Mouse (Mus musculus) activated CD4-positive, CD25-positive, alpha-beta regulatory T cell, adult 4 months (primary cell): ENCODE measurements around the gene 1500011B03Rik. TPM values are rescaled to one million over a fixed set of nuclear protein-coding genes. Genes with fewer than 3 reads are reported as not detected.

Experiments used
- ATAC-seq: one replicate; pipeline ENCODE4 v1.8.0; 2017
- polyA plus RNA-seq, 2 experiments: library from polyadenylated mRNA; unstranded; fragments of 100-300 nt; shearing (Covaris generic); gene quantifications; one replicate each; pipeline ENCODE4 v1.2.1; 2017

The 1500011B03Rik gene
- polyA plus RNA-seq, 2 experiments from 2014 or later = 52.5 to 64.1 TPM

DNA sequence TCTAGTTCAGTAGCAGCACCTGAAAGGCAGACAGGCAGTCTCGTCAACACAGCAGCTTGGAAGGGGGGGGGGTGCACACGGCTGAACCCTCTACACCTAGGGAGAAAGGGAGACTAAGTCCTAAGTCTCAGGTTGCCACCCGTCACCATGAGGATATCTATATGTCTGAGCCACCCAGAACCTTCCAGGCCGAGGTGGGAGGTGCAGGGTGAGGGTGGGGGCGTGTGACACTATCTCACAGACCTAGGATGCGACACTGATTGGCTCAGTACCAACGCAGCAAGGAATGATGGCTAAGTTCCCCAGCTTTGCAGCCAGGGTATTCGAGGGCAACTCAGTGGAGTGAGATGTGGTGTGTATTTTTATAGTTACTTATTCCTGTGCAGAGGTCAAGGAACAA lies 14.9 kb downstream of the 1500011B03Rik start:
- no peak for ATAC-seq

DNA sequence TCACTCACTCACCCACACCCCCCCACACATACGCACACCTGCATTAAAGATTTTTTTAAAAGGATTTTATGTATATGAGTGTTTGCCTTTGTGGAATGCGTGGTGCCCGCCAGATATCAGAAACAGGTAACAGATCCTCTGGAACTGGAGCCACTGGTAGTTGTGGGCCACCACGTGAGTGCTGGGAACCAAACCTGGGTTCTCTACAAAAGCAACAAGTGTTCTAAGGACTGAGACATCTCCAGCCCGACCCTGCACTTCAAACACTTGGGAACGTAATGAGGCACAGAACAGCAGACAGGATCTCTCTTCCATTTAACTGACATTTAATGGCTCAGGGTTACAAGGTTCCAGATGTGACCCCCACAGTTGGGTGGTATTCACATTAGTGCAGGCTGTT lies 15.4 kb downstream of the 1500011B03Rik start:
- ATAC-seq = no peak

DNA sequence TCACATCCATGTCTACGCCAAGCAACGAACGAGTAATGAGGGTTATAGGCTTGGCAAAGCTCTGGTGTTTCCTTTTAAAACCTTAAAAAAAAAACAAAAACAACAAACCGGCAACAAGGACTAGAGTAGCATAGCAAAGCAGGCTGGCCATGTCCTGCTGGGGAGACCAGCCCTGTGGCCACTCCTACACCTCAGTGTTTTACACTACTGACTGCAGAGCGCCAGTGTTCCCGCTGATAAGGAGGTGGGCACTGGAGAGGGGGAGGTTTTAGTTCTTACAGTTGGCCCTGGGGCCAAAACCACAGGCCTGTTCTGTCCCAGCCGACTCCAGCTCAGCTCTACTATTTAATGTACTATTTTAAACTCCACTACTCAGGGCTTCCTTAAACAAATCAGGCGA lies 15.8 kb downstream of the 1500011B03Rik start:
- no peak for ATAC-seq

DNA sequence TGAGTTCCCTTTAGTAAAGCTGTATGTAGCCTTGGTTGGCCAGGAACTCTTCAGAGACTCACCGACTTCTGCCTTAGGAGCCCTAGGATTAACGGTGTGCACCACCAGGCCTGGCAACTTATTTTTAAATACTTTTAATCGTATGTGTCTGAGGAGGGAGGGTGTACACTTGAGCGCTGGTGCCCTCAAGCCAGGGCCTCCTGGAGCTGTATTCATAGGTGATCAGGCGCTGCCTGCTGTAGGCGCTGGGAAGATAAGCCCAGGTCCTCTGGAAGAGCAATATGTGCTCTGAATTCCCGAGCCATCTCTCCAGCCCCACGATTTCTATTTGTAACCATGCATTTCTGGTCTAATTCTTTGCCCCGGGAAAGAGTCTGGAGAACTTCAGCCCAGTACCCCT lies 16.2 kb downstream of the 1500011B03Rik start:
- no peak for ATAC-seq

DNA sequence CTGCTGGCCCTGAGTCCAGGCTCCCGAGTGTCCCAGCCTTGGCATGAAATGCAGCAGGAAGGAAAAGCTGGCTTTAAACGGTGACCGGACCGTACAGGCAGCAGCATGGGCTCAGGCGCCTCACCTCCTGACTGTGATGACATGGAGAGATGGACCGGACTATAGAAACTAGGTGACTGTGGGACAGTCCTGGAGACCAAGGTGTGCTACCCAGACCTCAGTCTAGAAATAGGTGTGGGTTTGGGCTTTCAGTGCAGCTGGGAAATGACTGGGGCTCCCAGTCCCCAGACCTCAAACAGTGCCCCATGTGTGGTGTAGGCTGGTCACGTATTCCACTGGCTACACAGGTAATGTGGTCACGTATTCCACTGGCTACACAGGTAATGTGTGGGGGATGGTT lies 16.6 kb downstream of the 1500011B03Rik start:
- ATAC-seq = no peak

DNA sequence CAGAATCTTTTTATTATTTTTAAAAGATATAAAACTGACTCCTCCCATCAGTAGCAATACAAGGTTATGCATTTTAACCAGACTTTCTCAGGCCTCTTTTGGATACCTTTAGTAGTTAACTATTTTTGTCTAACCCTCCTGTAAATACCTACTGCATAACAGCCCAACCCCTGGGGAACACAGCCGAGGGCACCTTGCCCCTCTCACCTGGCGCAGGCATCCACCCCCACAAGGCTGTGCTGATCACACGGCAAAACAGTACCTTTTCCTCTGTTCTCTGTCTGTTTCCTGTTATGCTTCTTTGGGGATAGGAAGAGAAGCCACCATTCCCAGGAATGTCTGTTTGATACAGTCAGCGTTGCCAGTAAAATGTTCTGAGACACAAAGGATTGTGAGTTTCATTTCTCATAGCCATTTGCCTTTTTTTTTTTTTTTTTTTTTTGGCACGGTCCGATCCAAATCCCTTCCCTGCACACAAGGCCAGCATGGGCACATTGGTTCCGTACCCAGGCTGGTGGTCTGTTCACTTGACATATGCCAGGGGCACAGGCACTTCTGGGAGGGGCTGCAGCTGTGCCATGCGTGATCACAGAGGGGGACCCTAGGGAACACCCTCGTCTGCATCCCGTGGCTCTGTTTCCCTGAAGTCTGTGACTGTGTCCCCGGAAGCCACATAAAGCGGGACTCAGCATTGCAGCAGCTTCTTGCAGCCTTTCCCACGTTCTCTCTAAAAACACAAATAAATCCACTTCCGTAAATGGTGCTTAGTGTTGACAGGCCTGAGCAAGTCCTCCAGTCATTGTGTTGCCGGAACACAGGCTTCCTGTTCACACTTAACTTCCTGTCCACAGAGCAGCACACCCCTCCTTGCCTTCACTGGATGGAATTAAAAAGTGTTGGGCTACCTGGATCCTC lies 17.6 kb downstream of the 1500011B03Rik start:
- peak; percentile 90 for ATAC-seq

DNA sequence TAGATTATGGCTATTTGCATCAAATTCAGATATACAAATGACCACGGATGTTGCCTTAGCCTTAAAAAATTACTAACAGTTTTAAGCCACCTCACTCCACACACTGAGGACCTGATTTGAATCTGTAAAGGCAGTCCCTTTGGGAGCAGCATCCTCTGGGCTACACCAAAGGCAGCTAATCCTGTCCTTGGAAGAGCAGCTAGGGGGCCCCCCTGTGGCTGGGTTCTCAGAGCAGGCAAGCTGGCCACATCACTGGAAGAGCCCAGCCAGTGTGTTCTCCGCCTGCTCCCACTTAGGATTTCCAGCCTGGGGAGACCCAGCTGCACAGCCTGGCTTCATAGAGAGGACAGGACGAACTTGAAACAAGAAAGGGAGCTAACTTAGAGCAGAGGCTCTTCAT lies 18.3 kb downstream of the 1500011B03Rik start:
- ATAC-seq = no peak

DNA sequence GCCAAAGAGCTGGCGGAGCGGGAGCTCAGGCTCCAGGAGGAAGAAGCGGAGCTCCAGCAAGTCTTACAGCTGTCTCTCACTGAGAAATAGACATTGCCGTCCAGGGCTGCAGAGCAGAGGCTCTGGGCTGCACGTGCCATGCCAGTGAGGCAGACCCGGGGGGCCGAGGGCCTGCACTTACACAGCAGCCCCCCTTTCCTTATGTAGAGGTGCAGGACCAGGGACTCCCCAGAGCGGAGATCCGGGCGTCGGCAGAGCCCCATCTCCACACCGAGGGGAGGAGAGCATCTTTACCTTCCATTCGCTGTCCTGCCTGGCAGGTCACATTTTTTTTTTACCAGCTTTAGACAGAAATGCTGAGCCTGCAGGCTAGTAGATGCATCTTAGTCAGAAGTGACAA lies 18.9 kb downstream of the 1500011B03Rik start:
- no peak for ATAC-seq

DNA sequence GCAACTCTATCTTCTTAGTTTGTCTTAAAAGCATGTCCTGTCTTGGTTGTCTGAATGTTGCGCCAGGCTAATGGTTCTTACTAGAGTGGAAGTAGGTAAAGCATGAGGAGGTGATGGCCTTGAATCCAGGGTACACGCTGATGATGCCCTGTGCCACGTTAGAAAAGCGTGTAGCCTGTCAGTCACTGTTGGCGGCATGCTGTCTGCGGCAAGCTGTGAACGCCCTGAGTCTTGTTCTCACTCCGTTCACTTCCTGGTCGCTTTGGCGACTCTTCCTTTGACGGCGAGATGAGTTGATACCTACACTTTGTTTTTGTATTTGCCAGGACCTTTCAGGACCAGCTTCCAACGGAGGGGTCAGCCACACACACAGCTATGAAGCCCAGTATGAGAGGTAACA lies 20.0 kb downstream of the 1500011B03Rik start:
- ATAC-seq = no peak

DNA sequence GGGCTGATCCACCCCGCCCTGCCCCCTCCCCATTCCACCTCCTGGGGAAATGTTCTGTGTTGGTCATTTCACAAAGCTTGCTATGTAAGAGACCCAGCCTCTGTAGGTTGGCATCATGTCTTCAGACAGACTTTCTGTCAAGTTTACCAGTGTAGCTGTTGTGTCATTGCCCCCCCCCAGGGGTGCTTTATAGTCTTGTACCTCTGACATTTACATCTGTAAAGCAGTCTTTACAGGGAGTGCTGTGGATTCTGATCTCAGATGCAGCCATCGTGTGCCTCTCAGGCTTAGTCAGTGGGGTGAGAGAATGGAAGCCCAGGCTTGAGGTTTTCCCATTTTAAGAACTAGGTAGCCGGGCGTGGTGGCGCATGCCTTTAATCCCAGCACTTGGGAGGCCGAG lies 21.4 kb downstream of the 1500011B03Rik start:
- no peak for ATAC-seq

DNA sequence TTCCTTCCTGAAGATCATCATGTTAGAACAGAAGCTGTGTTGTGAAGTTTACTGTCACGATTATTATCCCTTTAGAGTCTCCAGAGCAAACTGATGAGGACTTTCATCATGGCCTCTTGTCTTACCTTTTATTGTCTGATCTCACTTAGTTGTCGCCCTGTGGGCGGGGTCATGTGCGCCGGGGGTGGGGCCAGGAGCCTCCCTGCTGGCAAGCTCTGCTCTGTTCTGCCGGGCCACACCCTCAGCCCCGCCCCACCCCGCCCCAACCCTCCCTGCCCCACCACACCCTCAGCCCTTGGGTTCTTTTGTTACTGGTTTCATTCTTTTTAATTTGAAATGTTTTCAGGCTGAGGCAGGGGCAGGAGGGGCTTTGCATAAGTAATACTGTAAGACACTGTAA lies 22.2 kb downstream of the 1500011B03Rik start:
- ATAC-seq = no peak

DNA sequence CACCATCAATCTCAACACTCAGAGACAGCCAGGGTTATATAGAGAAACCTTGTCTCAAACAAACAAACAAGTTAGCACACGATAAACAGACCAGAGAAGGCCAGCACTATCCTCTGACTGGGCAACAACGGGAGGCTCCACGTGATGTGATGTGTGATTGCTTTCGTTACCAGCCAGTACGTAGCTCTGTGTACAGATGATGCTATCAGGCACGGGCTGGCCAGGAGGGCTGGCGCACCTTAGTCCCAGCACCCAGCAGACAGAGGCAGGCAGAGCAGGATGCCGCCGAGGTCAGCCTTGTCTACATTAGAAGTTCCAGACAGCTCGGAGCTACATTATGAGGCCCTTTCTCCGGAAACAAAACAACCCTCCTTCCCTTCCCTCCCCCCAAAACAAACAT lies 23.4 kb downstream of the 1500011B03Rik start:
- ATAC-seq = no peak

DNA sequence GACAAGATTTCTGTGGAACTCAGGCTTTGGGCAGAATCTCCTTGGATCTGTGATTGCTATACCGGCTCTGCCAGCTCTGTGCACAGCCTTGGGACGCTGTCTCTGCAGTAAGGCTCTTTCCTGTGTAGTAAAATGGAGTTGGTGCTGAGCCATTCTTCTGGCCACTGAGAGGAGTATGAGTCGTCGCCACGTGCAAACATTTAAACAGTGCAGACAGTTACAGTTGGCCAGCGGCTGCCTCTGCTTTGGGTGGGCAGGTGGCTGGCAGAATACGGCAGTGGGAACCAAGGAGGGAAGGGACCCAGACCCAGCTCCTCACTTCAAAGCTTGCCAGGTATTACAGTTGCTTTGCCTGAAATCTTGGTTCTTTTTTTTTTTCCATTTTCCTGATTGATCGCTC lies 26.0 kb downstream of the 1500011B03Rik start:
- ATAC-seq = no peak

DNA sequence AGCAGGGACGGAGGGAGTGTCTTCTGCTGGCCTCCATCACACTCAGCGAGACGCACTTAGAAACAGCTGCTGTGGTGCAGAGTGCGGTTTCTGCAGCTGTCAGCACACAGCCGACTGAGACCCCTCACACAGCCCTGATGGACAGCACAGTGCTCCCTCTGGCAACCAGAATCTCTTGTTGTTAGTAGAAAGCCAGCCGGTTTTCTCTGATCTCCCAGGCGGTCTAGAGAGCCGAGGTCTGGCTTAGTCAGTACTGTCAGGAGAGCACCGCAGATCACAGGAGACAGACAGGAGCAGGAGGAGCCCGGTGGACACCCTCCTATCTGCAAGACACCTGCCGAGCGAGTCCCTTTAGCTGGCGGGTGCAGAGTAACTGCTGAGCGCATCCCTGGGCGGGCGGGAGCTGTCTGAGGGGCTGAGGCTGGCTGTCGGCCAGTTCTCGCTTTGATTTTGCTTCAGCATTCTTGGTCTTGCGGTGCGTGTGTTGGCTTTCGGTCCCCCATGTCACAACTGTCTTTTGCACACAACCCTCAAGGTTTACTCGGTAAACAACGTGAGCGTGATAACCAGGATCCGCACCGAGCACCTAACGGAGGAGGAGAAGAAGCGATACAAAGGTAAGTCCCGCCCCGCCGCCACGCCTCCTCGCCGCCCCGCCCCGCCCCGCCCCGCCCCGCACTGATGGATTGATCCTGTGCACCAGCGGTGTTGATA lies 26.8 kb downstream of the 1500011B03Rik start:
- no peak for ATAC-seq

DNA sequence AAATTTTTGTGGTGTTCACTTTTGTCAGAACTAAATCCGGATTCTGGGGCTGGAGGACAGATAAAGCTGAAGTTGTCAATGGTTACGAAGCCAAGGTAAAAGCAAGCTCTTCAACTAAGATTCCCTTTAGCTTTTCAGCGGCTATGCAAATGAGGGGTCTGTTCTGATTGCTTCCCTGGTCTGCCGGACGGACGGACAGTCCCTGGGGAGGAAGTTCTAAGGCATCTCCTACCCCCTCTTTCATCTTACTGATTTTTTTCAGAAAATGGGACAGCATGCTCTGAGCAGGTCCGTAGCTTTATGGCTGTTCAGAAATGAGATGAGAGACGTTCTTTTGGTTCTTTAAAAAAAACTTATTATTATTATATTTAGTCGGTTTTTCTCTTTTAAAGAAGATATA lies 27.6 kb downstream of the 1500011B03Rik start:
- ATAC-seq = no peak

DNA sequence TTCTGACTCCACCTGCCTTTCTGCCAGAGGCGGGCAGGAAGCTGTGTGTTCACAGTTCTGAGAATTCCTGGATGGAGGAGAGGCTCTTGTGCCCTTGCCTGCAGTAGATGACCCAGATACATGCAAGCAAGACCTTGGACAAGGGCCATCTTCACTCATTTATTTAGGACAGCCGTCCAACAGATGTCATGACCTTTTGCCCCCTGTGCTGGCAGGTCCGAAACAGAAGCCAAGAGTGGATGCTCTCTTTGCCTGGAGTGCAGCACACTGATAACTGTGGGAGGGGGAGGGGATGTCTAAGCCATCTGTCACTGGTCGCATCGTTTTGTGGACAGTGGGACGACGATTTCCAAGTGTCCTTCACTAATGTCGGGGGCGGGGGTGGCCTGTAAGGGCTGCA lies 28.0 kb downstream of the 1500011B03Rik start:
- no peak for ATAC-seq

DNA sequence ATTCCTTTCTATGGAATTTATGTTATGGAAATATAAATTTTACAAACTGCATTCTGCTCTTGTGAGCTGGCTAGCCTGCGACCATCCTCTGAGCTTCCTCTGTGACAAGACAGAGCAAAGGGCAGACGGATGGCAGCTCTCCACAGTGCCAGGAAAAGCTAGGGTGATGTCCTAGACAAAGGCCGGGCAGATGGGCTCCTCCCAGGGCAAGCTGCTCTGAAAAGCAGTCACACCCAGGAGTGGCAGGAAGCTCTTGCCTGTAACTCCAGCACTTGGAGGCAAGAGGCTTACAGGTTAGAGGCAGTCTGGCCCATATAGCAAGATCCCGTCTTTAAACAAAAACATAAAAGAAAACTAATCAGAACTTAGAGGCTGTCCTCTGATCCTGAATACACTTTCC lies 28.7 kb downstream of the 1500011B03Rik start:
- ATAC-seq = no peak

DNA sequence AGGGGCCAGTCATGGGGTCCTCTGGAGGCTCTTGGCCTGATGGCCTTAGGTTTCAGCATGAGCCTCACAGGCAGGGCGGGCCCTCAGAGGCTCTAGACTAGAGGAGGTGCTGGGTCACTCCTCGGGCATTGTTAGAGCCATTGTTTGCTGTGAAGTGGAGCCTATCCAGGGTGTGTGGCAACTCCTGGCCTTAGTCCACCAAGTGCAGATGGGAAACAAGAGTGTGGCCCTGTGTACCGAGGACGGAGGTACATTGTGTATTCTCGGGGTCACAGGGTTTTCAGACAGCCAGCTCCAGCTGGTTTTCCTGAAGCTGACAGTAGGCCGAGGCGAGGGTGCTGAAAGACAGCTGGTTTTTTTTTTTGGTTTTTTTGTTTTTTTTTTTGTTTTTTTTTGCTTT lies 30.0 kb downstream of the 1500011B03Rik start:
- no peak for ATAC-seq

DNA sequence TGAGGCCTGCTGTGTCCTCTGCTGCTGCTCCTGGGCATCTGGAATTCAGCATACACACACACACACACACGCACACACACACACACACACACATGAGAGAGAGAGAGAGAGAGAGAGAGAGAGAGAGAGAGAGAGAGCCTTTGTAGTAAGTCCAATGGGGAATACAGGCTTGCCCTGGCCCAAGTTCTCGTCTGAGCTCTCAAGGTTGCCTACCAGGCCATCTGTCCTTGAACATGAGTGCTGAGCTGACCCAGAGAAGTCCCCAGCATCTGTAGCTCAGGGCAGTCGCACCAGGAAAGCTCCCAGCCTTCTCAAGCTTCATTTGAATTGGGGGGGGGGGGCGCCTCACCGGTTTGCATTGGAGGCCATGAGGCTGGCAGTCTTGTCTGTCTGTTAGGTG lies 38.1 kb downstream of the 1500011B03Rik start:
- ATAC-seq = no peak

DNA sequence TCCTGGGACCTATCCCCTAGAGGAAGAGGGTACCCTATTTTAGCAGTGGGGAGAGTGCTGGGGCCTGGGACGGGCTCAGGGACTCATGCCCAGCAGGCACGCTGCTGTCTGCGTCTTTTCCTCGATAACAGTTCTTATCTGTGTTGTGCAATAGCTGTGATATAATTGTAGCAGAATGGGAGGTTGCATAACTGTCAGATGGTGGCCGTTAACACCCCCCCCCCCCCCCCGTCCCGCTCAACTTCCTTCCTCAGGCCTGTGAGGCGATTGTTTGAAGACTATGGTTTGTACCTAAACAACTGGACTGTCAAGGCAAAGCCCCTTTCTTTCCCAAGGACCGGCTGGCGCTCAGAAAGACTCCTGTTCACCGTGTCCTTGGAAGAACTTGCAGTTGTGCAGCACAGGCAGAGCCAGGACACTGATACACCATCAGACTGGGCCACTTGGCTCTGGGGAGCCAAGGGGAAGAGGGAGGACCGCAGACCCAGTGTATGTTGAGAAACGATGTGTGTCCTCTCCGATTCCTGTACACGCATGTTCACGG lies 38.6 kb downstream of the 1500011B03Rik start:
- ATAC-seq = no peak

DNA sequence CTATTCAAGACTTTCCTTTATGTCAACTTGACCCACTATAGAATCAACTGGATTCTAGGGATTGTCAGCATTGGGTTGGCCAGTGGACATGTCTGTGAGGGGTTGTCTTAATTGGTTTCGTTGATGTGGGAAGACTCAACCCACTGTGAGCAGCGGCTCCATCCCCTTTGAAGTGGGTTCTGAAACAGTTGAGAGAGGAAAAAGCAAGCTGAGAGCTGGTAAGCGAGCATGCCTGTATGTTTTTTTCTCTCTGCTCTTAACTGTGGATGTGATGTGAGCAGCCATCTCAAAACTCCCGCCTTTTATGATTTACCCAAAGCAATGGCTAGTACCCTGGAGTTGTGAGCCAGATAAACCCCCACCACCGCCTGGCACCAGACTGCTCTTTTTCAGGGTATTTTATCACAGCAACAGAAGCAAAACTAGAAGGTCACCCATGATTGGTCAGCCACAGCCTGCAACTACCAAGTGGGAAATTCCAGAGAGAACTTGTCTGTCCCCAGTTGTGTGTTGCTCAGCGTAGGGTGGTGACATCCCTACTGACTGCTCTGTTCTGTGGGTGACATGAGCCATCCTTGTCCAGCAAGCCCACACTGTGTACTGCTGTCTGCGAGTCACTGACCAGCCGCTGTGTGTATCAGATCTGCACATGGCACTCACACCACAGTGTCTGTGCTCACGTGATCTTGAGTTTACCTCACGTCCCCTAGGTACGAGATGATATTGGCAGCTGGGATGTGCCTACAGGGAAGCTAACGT lies 39.7 kb downstream of the 1500011B03Rik start:
- ATAC-seq = no peak

DNA sequence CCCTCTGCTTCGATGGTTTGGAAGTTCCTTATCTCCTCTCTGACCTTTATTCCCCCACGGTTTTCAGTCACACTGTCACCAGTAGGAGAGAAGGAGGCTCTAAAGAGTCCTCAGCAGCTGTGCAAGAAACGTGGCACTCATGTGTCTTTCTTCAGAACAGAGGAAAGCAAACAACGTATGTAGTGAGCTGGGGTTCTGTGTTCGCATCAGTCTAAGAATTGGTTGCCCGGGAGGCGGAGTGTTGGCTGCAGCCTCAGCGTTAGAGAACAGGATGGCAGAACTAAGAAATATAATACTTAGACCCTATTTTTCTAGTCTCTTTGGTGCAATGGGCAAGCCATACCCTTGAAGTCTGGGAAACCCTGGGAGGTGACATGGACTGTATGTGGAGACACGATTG lies 40.3 kb downstream of the 1500011B03Rik start:
- no peak for ATAC-seq

DNA sequence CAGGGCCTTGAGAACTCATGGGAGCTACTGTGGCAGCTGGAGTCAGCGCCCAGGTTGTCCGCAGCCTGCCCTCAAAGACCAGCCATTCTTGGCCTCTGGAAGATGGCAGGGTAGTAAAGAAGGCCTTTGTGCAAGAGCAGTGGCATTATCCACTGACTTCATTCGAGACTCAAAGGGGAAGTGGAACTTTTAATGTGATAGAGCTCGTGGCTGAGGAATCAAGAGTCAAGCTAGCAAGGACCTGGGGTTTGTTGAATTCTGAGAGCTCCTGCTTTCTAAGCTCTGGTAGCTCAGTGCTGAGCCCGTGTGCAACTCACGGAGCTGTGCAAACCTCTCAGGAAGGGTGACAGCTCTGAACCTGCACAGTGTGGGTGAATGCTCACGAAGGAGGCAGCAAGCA lies 42.4 kb downstream of the 1500011B03Rik start:
- ATAC-seq = no peak
